Mouse (Mus musculus) neural tube, embryonic 11.5 days (tissue): ENCODE measurements at regions not wholly inside any gene's neighbourhood (a gene's known extent, or its start where the extent isn't known, plus 50 kb on each side); places are given as distances from the start of the nearest gene placed in this dataset.

Experiments
- ATAC-seq: fragments of 200-750 bp; cut with Nextera tagmentation; 2 replicates; pipeline ENCODE4 v1.8.0; 2017; ENCODE audit warnings: moderate number of reproducible peaks, mild to moderate bottlenecking, moderate TSS enrichment, moderate library complexity; ENCODE audit not compliant: insufficient read depth, low FRiP score, low TSS enrichment
- DNase-seq: peaks from one replicate; pipeline ENCODE4 v3.0.0-alpha.2; 2015; ENCODE audit warnings: low spot score
- H3K27ac ChIP-seq: fragments of 300-500 bp; sonication (generic); 2 replicates; pipeline ENCODE4 v1.5.1; 2014; ENCODE audit warnings: low read depth, mild to moderate bottlenecking, low read length
- H3K27me3 ChIP-seq: fragments of 300-500 bp; sonication (generic); 2 replicates; pipeline ENCODE4 v1.6.1; 2014; ENCODE audit warnings: mild to moderate bottlenecking, low read length, mixed read lengths; ENCODE audit not compliant: control insufficient read depth, insufficient read depth
- H3K36me3 ChIP-seq: fragments of 300-500 bp; sonication (generic); 2 replicates; pipeline ENCODE4 v1.6.1; 2014; ENCODE audit warnings: mild to moderate bottlenecking, low read length, moderate library complexity, mixed read lengths; ENCODE audit not compliant: control insufficient read depth, insufficient read depth
- H3K4me1 ChIP-seq: fragments of 300-500 bp; sonication (generic); 2 replicates; pipeline ENCODE4 v1.6.1; 2014; ENCODE audit warnings: low read length, mixed read lengths; ENCODE audit not compliant: control insufficient read depth, insufficient read depth
- H3K4me2 ChIP-seq: fragments of 300-500 bp; sonication (generic); 2 replicates; pipeline ENCODE4 v1.6.1; 2014; ENCODE audit warnings: low read depth, mild to moderate bottlenecking, moderate library complexity
- H3K4me3 ChIP-seq: fragments of 300-500 bp; sonication (generic); 2 replicates; pipeline ENCODE4 v1.5.1; 2014; ENCODE audit warnings: low read depth, low read length
- H3K9ac ChIP-seq: fragments of 300-500 bp; sonication (generic); 2 replicates; pipeline ENCODE4 v1.6.1; 2014; ENCODE audit warnings: mild to moderate bottlenecking, low read length
- H3K9me3 ChIP-seq: fragments of 300-500 bp; sonication (generic); 2 replicates; pipeline ENCODE4 v1.6.1; 2016; ENCODE audit warnings: low read length; ENCODE audit not compliant: control insufficient read depth
- WGBS: fragments of 180-500 bp; shearing (Covaris S2); extraction: QIAGEN DNeasy Blood & Tissue Kit; methylation state at CpG from one replicate; pipeline ENCODE4 v1.1.7; 2014; 5-methylcytosine and 5-hydroxymethylcytosine counted together

- Histone ChIP-seq H3K4me1 (no peaks in the 10 kb centered on the region), H3K27me3 (no peaks in the 10 kb centered on the region), H3K4me3 (no peak overlapping the region), H3K9me3 (no peaks in the 10 kb centered on the region), H3K4me2 (no peak overlapping the region), H3K27ac (no peak overlapping the region), H3K9ac (no peak overlapping the region), H3K36me3 (no peaks in the 10 kb centered on the region)
- WGBS = 90% methylated on average over 14 of the region's 14 CpGs
- ATAC-seq (peak; percentile 100), DNase-seq (peak; percentile 21)
These were observed 830.9 kb upstream of the Tyrp1 start for GRCm38 (mm10) chr4:80002738-80003635.

GRCm38 (mm10) chr4:80003636-80004365 is 830.1 kb upstream of the Tyrp1 start:
- no peaks in the 10 kb centered on the region for H3K36me3 ChIP-seq
- DNase-seq (no peak), ATAC-seq (peak; percentile 92)
- no peak overlapping the region for H3K27ac ChIP-seq
- no peak overlapping the region for H3K4me3 ChIP-seq
- H3K9ac ChIP-seq = no peak overlapping the region
- no peak overlapping the region for H3K4me2 ChIP-seq
- no peaks in the 10 kb centered on the region for H3K27me3 ChIP-seq
- no peaks in the 10 kb centered on the region for H3K4me1 ChIP-seq
- no peaks in the 10 kb centered on the region for H3K9me3 ChIP-seq
- WGBS = 88% methylated on average over 13 of the region's 13 CpGs

- H3K9me3 ChIP-seq = no peaks in the 10 kb centered on the region
These were observed 829.6 kb upstream of the Tyrp1 start for GRCm38 (mm10) chr4:80004366-80004700.

DNA sequence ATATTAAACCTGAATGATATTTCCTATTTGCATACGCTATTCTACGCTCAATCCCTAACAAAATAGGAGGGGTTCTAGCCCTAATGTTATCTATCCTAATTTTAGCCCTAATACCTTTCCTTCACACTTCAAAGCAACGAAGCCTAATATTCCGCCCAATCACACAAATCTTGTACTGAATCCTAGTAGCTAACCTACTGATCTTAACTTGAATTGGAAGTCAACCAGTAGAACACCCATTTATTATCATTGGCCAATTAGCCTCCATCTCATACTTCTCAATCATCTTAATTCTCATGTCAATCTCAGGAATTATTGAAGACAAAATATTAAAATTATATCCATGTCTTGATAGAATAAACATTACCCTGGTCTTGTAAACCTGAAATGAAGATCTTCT is 829.1 kb upstream of the Tyrp1 start:
- 90% methylated on average over 4 of the region's 4 CpGs for WGBS

More at GRCm38 (mm10) chr4:80004366-80004700, 829.6 kb upstream of the Tyrp1 start:
- H3K4me1 ChIP-seq = no peaks in the 10 kb centered on the region
- DNase-seq (no peak), ATAC-seq (no peak)
- H3K4me3 ChIP-seq = no peak overlapping the region
- H3K9ac ChIP-seq = no peak overlapping the region
- 93% methylated on average over 4 of the region's 4 CpGs for WGBS
- no peak overlapping the region for H3K4me2 ChIP-seq
- no peak overlapping the region for H3K27ac ChIP-seq
- H3K27me3 ChIP-seq = no peaks in the 10 kb centered on the region
- no peaks in the 10 kb centered on the region for H3K36me3 ChIP-seq

DNA sequence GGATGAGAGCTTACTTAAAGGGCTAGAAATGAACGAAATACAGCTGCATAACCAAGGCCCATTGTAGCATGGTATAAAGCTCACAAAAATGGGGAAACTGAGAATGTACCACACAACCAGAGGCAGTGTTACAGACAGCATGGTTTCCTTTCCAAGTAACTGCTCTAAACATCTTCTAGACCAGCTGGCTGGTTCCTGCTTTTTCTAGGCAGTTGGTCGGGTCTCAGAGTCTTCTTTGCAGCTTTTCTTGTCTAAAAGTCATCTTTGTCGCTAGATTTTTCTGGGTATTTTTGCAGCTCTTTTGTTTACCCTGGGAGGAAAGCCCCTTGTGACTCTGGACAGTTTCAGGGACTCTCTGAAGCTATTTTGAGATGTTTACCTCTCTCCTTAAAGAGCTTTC is 806.0 kb upstream of the Tyrp1 start:
- H3K27ac ChIP-seq = no peak overlapping the region
- no peak overlapping the region for H3K4me2 ChIP-seq
- no peaks in the 10 kb centered on the region for H3K36me3 ChIP-seq
- no peak for DNase-seq
- H3K27me3 ChIP-seq = no peaks in the 10 kb centered on the region
- no peaks in the 10 kb centered on the region for H3K4me1 ChIP-seq
- H3K9me3 ChIP-seq = no peaks in the 10 kb centered on the region
- H3K4me3 ChIP-seq = no peak overlapping the region
- WGBS = 73% methylated on average over 3 of the region's 3 CpGs
- H3K9ac ChIP-seq = no peak overlapping the region
- no peak for ATAC-seq

More for the DNA sequence above, 829.1 kb upstream of the Tyrp1 start:
- DNase-seq (no peak), ATAC-seq (no peak)
- H3K4me2 ChIP-seq = no peak overlapping the region
- H3K9ac ChIP-seq = no peak overlapping the region
- no peaks in the 10 kb centered on the region for H3K36me3 ChIP-seq
- no peaks in the 10 kb centered on the region for H3K9me3 ChIP-seq
- no peaks in the 10 kb centered on the region for H3K4me1 ChIP-seq
- no peak overlapping the region for H3K27ac ChIP-seq
- H3K4me3 ChIP-seq = no peak overlapping the region
- no peaks in the 10 kb centered on the region for H3K27me3 ChIP-seq

GRCm38 (mm10) chr4:80047956-80048355 is 786.0 kb upstream of the Tyrp1 start:
- H3K36me3 ChIP-seq = no peaks in the 10 kb centered on the region
- H3K4me3 ChIP-seq = no peak overlapping the region
- no peak overlapping the region for H3K27ac ChIP-seq
- 79% methylated on average over 6 of the region's 6 CpGs for WGBS
- H3K9me3 ChIP-seq = no peaks in the 10 kb centered on the region
- 0 out of 2 replicates have a peak, but pooled peaks have one; percentile 31 for ATAC-seq
- H3K4me2 ChIP-seq = no peak overlapping the region
- H3K4me1 ChIP-seq = no peaks in the 10 kb centered on the region
- no peak overlapping the region for H3K9ac ChIP-seq
- DNase-seq = no peak
- H3K27me3 ChIP-seq = no peaks in the 10 kb centered on the region
